Mouse (Mus musculus) regulatory T cell (primary cell): ENCODE data around the gene Olfr1118.
"Not testable (repeated sequence)": the region's sequence is repeated elsewhere in the genome, so short reads cannot be mapped to it uniquely, and the experiment has no call there.

ENCODE experiments used
- in situ Hi-C: fragments of 300-600 bp; cut with MboI, MseI; formaldehyde crosslinking; loops from one replicate; pipeline ENCODE4 v1.15.1; 2025; ENCODE audit warnings: high pct_unique_total_duplicates

Gene Olfr1118

GRCm38 (mm10) chr2:87307281-87307680, at the start of gene Olfr1118:
TSS of gene Olfr1118 (plus strand) at chr2:87307581.
- in situ Hi-C loops, result loop anchor here (5.0 kb wide), 1 partner anchor 100 kb away; no protein-coding TSS in a partner anchor

DNA sequence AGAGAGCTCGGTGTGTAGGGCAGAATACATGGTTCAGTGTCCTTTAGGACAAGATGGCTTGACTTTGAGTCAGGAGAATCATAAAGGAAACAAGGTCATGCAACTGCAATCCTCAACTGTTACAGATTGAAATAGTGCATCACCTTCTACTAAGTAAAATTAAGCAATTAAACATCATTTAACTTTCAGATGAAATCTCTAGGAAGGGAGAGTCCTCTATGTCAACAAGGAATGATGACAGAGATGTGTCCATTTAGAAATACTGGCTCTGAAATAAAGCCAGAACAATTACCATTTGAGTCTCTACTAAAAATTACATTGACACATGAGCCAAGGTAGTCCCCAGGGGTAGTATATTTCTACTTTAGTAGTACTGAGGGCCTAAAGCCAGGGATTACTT, 40.1 kb upstream of the Olfr1118 start, which contains the start of gene Olfr1116:
Gene Olfr1116 (plus strand): TSS at position 301 of the 400 bp plus-strand sequence.
- in situ Hi-C loops, result no loop called here

DNA sequence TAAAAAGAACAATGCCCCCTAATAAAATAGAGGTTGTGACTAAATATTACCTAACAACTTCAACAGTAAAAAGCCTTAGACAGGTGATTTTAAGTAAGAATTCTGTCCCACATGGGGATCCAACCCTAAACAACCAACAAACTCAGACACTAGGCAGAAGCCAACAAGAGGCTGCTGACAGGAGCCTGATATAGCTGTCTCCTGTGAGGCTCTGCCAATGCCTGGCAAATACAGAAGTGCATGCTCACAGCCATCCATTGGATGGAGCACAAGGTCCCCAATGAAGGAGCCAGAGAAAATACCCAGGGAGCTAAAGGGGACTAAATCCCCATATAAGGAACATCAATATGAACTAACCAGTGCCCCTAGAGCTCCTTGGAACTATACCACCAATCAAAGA, 13.4 kb upstream of the Olfr1118 start:
- in situ Hi-C loops, result not testable (repeated sequence)

GRCm38 (mm10) chr2:87354515-87354914, 47.1 kb downstream of the Olfr1118 start, which contains the start of gene Olfr1120:
TSS of gene Olfr1120 (plus strand) at chr2:87354815.
- in situ Hi-C loops, result no loop called here

- in situ Hi-C loops, result not testable (repeated sequence)
Observed at GRCm38 (mm10) chr2:87360121-87360520, 52.7 kb downstream of the Olfr1118 start.
